Mouse (Mus musculus) heart, postnatal 14 days (tissue): Measurements from ENCODE around the gene Foxp1. TPM values are rescaled to one million over a fixed set of nuclear protein-coding genes. Genes with fewer than 3 reads are reported as not detected.

Experiments
- DNase-seq, 2 experiments: peaks; one replicate each; pipeline ENCODE4 v3.0.0; 2021 to 2022
- intact Hi-C: fragments of 180-260 bp; cut with DNase I; formaldehyde crosslinking; loops from one replicate; pipeline ENCODE4 v1.15.1; 2025
- total RNA-seq, 2 experiments: library from RNA; stranded (reverse); gene quantifications; 2 replicates each; pipeline ENCODE4 v1.2.3; 2021

The Foxp1 gene
- total RNA-seq, 2 experiments from 2014 or later = 38.5 to 53.2 TPM

- intact Hi-C loops = loop anchor here (5.0 kb wide), 1 partner anchor 146 kb away; no protein-coding TSS in a partner anchor
- no peak for DNase-seq
Observed at GRCm38 (mm10) chr6:99056379-99056778, 466.1 kb downstream of the Foxp1 start.

- no peak for DNase-seq
- intact Hi-C loops = no loop called here
Observed at GRCm38 (mm10) chr6:99053998-99054397, 468.5 kb downstream of the Foxp1 start.

- intact Hi-C loops = no loop called here
- no peak for DNase-seq
Observed at GRCm38 (mm10) chr6:99053111-99053510, 469.4 kb downstream of the Foxp1 start.

DNA sequence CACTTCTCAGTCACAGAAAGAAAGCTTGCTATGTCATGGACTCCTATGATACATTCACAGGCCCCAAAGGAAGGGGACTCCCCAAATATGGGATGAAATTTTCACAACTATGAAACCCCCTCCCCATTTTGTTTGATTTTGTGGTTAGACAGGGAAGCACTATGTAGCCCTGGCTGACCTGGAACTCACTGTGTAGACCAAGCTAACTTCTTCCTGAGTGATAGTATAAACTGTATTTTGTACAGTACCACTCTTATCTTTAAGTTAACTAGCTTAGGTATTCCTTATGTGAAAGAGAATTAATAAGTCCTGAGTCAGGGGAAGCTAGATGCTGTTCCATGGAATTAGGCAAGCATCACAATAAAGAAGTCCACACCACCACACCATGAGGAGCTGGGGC is 470.8 kb downstream of the Foxp1 start:
- intact Hi-C loops = no loop called here
- no peak for DNase-seq

GRCm38 (mm10) chr6:99050288-99051006 is 472.1 kb downstream of the Foxp1 start:
- no peak for DNase-seq
- intact Hi-C loops = no loop called here

DNA sequence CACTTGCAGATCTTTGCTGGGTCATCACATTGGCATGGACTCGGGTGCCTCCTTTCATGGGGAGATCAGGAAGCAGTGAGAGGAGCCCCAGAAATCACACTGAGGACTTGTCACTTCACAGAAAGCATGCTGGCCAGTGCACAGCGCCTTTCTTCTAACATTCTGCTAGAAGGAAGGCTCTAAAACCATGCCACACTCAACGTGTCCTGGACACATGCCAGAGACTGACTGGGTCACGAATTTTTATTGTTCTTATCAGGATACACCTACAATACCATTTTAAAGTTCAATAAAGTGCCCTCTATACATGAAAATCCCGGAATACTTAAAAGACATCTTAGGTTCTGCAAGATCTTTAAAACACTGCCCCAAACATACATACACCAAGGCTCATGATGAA is 475.2 kb downstream of the Foxp1 start:
- no peak for DNase-seq
- intact Hi-C loops = no loop called here

DNA sequence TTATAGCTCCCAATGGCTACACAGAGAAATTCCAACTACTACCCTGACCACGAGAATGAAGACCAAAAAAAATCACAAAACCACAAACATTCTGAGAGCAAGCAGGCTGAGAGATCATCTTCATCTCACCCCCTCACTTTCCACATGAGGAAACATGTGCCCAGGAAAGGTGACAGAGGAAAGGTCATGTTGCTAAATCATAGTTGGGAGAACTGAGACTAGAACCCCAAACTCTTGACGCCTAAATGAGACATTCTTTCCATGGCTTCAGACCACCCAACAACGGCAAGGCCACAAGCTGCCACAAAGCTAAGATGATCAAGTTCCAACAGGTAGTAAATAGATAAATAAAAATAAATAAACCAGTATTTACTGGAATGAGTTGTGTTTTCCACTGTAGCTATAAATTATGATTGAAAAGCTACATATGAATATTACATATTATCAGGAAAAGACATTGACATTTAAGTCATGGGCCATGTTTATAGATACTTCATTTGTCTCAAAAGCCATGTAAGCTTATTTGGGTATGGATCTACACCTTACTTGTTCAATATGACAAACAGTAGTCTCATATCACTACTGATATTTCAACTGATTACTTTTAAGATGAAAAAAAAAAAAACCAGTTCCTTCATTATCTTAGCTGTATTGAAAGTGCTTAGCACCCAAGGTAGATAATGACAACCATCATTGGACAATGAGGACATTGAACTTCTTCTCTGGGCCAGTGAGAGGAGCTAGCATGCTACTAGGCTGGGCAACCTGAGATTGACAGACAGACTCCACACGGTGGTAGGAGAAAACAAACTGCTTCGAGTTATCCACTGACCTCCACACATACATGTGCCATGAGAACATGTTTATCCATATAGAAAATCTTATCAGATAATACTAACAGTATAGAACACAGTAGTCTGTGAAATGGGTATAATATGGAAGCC is 476.4 kb downstream of the Foxp1 start:
- no peak for DNase-seq
- intact Hi-C loops = no loop called here

DNA sequence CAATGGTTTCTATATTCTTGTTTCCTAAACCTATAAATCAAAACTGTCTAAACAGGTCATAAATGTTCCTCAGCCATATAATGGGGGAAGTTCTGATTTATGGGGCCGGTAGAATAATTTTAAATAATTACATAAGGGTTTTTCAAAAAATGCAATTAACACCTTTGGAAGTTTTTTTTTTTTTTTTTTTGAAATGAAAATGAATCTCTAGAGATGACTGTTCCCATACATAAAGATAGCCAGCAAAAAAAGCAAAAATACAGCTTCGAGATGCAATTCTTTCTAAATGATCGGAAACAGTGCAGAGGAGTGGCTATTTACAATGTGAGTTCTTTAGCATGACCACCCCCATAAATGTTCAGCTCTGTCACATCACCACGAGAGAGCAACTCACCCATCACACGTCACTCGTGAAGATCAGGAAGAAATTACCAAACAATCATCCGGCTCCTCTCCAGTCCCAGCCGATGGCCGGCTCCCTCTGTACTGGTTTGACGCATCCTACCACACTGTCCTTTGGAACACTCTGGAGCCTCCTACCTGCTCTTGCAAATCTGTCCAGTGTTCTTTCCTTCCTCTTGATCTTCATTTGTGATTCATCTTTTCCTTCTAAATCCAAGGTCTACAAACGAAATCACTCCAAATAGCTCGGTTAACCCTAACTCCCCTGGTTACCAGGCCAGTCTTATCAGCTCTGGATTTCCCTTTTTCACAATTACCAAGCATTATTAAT is 478.4 kb downstream of the Foxp1 start:
- intact Hi-C loops = no loop called here
- DNase-seq = no peak

GRCm38 (mm10) chr6:99043226-99043625 is 479.3 kb downstream of the Foxp1 start:
- intact Hi-C loops = no loop called here
- peak in 1 of 2 experiments; percentile 47 for DNase-seq

DNA sequence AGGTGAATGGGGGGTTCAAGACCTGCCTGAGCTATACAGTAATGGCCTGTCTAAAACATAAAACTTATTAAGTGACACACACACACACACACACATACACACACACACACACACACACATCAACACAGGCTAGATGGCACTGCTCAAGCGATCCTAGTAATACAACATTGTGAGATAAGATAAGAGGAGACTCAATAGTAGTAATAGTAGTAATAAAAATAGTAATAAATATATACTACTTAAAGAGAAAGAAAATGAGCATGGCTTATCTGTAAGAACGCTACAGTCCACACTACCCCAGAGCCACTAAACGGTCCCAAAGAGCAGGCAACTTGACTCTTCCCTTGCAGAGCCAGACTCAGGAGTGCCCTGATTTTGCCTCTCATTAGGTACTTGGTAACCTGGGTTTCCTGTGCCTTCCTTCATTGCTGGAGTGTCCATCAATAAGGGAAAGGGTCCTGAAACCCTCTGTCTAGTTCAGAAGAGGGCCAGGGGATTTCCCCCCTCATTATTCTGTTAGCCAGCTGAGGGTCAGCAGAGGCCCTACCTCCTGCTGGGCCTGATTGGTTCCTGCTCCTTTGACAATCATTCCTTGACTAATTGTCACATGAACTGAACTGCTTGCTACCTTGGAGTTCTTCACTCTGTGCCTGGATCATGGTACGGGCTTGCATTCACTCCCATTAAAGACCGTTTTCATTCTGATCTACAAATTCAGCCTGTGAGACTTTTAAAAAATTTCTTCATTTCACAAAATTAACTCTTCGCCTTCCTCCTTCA is 480.2 kb downstream of the Foxp1 start:
- intact Hi-C loops = no loop called here
- no peak for DNase-seq

- DNase-seq = no peak
- intact Hi-C loops = loop anchor here (10.0 kb wide), 1 partner anchor 514 kb away; no protein-coding TSS in a partner anchor
Observed at GRCm38 (mm10) chr6:99038977-99039376, 483.5 kb downstream of the Foxp1 start.

GRCm38 (mm10) chr6:99035459-99036375 is 486.8 kb downstream of the Foxp1 start:
- DNase-seq = no peak
- intact Hi-C loops = loop anchor here (10.0 kb wide), 1 partner anchor 511 kb away; no protein-coding TSS in a partner anchor

DNA sequence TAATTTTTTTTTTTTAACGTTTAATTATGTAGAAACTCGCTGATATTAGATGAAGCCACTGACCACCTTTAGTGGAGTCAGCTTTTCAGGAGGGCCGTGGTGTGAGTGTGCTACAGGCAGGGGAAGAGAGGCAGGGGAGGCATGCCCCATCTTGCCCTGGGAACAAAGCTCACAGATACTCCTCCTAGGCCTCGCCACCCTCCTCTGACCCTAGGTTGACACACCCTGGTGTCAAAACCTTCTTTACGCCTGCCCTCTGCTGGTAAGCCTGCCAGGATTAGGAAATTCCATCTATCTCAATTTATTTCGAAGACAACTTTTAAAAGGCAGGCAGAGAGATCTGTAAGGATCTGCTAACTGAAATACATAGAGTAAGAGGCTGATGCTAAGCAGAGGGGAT is 489.5 kb downstream of the Foxp1 start:
- intact Hi-C loops = loop anchor here (10.0 kb wide), 1 partner anchor 508 kb away; no protein-coding TSS in a partner anchor
- no peak for DNase-seq

DNA sequence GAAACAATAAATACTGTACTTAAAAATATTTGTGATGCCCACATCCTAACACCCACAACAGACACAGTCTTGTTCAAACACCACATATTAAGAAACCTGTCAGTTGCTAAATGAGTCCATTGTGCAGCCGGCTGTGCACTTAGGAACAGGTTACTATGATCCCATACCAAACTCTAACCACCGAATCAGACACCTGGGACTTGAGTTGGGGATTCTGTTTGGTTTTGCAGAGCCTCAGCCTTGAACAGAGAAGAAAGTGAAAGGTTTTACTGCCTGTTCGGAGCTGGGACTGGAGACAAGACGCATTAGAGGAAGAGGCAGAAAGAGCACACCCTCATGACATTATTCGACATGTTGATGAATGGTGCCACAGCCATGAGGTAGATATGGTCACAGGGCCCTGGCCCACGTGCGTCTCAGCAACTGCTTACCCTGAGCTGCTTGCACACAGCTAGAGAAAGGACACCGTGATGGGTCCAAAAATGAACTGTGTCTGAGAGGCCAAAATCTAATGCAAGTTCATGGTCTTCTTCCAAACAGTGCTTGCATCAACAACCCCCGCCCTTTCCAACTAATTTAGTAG is 491.1 kb downstream of the Foxp1 start:
- no peak for DNase-seq
- intact Hi-C loops = loop anchor here (10.0 kb wide), 1 partner anchor 507 kb away; no protein-coding TSS in a partner anchor

- DNase-seq = no peak
- intact Hi-C loops = loop anchor here (10.0 kb wide), 1 partner anchor 505 kb away; no protein-coding TSS in a partner anchor
Observed at GRCm38 (mm10) chr6:99030251-99030650, 492.3 kb downstream of the Foxp1 start.

GRCm38 (mm10) chr6:99029438-99029837 is 493.1 kb downstream of the Foxp1 start:
- intact Hi-C loops = loop anchor here (5.0 to 10.0 kb wide), 4 partner anchors 37 to 345 kb away; no protein-coding TSS in a partner anchor
- DNase-seq = no peak

- intact Hi-C loops = loop anchor here (5.0 to 10.0 kb wide), 4 partner anchors 37 to 346 kb away; no protein-coding TSS in a partner anchor
- no peak for DNase-seq
Observed at GRCm38 (mm10) chr6:99028989-99029305, 493.6 kb downstream of the Foxp1 start.
